Comparison of ENCODE assay signal across 17 mouse cellular contexts in the genomic region with DNA sequence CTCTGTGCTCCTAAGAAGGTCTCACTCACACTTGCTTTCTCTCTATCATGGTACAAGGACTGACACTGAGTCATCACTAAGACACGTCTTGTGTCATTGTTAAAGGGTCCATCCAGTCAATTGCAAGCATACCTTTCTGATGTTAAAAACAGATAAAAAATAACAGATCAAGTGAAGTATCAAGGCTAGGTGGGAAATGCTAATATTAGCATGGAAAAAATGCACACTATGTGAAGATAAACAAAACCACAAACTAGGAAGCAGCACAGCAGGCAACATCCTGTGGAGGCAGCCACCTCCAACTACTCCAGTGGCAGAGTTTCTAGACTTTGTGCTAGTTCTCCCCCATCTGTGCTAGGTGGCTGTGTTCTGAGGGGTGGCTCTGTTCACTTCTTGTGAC.
"Had no signal": no experiment of that assay in that cellular context is flagged by ENCODE, and none has a peak within 500 bp of the region (broad histone marks: within the 10 kb centered on the region; RNA-seq: fewer than 3 reads in every experiment).

No protein-coding gene starts in this region.

- DNase-seq: lung, adult 18-20 months; lung, embryonic 14.5 days; lung, postnatal 10 days; lung, postnatal 4 days; midbrain, embryonic 14.5 days; retina, postnatal 1 day; right cerebral cortex, adult 18-20 months; right cerebral cortex, postnatal 25 days; right cerebral cortex, postnatal 4 days; spleen, adult 18-20 months; thymus, adult 18-20 months had no signal

- H3K27me3 ChIP-seq: midbrain, embryonic 12.5 days; neural tube, embryonic 13.5 days; neural tube, embryonic 15.5 days had no signal

- H3K9me3 ChIP-seq: midbrain, embryonic 10.5 days; midbrain, embryonic 12.5 days; neural tube, embryonic 13.5 days; neural tube, embryonic 15.5 days had no signal

- H3K4me1 ChIP-seq: midbrain, embryonic 10.5 days; midbrain, embryonic 12.5 days; neural tube, embryonic 13.5 days; neural tube, embryonic 15.5 days had no signal

- ATAC-seq: midbrain, embryonic 16.5 days had no signal

- H3K4me3 ChIP-seq: midbrain, embryonic 10.5 days; midbrain, embryonic 12.5 days; myocyte; neural tube, embryonic 13.5 days; neural tube, embryonic 15.5 days had no signal

- H3K4me2 ChIP-seq: lung, embryonic 14.5 days; midbrain, embryonic 12.5 days; neural tube, embryonic 13.5 days; neural tube, embryonic 15.5 days had no signal

- H3K9ac ChIP-seq: lung, embryonic 14.5 days; midbrain, embryonic 12.5 days; neural tube, embryonic 13.5 days; neural tube, embryonic 15.5 days had no signal

- H3K36me3 ChIP-seq: midbrain, embryonic 10.5 days; midbrain, embryonic 12.5 days; neural tube, embryonic 13.5 days; neural tube, embryonic 15.5 days had no signal

- H3K27ac ChIP-seq: midbrain, embryonic 10.5 days; midbrain, embryonic 12.5 days; neural tube, embryonic 13.5 days; neural tube, embryonic 15.5 days had no signal
